In the genomic region with DNA sequence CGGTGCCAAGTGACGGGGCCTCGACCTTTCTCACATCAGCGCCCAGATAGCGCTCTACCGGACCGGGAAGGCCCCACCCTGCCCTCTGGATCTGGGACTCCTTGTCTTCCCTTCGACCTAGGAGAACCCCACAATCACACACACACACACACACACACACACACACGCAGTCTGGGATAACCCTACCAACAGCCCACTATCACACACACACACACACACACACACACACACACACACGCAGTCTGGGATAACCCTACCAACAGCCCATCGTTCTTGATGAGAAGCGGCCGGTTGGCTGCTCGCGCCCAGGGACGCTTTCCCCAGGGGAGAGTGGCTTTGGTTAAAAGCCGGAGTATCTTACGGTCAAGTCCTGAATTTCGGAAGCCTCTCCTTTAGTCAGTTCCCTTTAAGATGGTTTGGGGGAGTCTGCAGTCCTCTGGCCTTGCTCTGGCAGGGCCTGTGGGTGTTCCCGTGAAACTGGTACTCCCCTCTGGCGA, we compare ENCODE assay signal across 8 mouse cellular contexts. TPM values are rescaled to one million over a fixed set of nuclear protein-coding genes. Genes with fewer than 3 reads are reported as not detected.
DNase-seq lines count a peak whose midpoint lies in the region; ATAC-seq and TF ChIP-seq lines count a peak whose summit lies in the region.

No protein-coding gene starts in this region.

- WGBS in embryonic facial prominence, embryonic 10.5 days: 2% methylated on average over 21 of the region's 21 CpGs
- 2% methylated on average over 18 of the region's 21 CpGs for WGBS in hindbrain, embryonic 13.5 days
- 4% methylated on average over 18 of the region's 21 CpGs for WGBS in midbrain, postnatal 0 days

- peak overlapping the region; percentile 89 for H3K27ac ChIP-seq in left cerebral cortex, adult 2 months
- peak overlapping the region; percentile 80 for H3K27ac ChIP-seq in embryonic facial prominence, embryonic 10.5 days (replicated peaks)
- H3K27ac ChIP-seq in hindbrain, embryonic 13.5 days: peak overlapping the region; percentile 97
- H3K27ac ChIP-seq in midbrain, postnatal 0 days (ENCODE audit: low read depth, low read length): peak overlapping the region; percentile 94

- no peaks in the 10 kb centered on the region for H3K36me3 ChIP-seq in embryonic facial prominence, embryonic 10.5 days (replicated peaks)
- no peaks in the 10 kb centered on the region for H3K36me3 ChIP-seq in hindbrain, embryonic 13.5 days
- no peaks in the 10 kb centered on the region for H3K36me3 ChIP-seq in midbrain, postnatal 0 days (ENCODE audit: insufficient read depth, low read length)

- peak overlapping the region; percentile 98 for H3K9ac ChIP-seq in hindbrain, embryonic 13.5 days
- peak overlapping the region; percentile 86 for H3K9ac ChIP-seq in midbrain, postnatal 0 days (replicated peaks; ENCODE audit: low read length, poor library complexity, severe bottlenecking)

- H3K27me3 ChIP-seq in embryonic facial prominence, embryonic 10.5 days (replicated peaks; ENCODE audit: low read depth, poor library complexity, severe bottlenecking): peaks cover 33% of the 10 kb centered on the region
- 0 out of 2 replicates have a peak, but pooled peaks cover 3% of the 10 kb centered on the region for H3K27me3 ChIP-seq in hindbrain, embryonic 13.5 days
- H3K27me3 ChIP-seq in midbrain, postnatal 0 days (ENCODE audit: insufficient read depth, low read length): no peaks in the 10 kb centered on the region

- H3K9me3 ChIP-seq in embryonic facial prominence, embryonic 10.5 days: no peaks in the 10 kb centered on the region
- no peaks in the 10 kb centered on the region for H3K9me3 ChIP-seq in hindbrain, embryonic 13.5 days
- no peaks in the 10 kb centered on the region for H3K9me3 ChIP-seq in midbrain, postnatal 0 days (ENCODE audit: low read length)

- ATAC-seq in hindbrain, embryonic 13.5 days (ENCODE audit: low FRiP score): peak; percentile 57; the same call in 1 of the 2 replicates
- ATAC-seq in midbrain, postnatal 0 days (ENCODE audit: low FRiP score): peak; percentile 63

- peak overlapping the region; percentile 61 for H3K4me3 ChIP-seq in left cerebral cortex, adult 2 months
- peak overlapping the region; percentile 81 for H3K4me3 ChIP-seq in embryonic facial prominence, embryonic 10.5 days
- peak overlapping the region; percentile 85 for H3K4me3 ChIP-seq in hindbrain, embryonic 13.5 days
- peak overlapping the region; percentile 85 for H3K4me3 ChIP-seq in midbrain, postnatal 0 days (ENCODE audit: low read depth, low read length)

- peaks cover 34% of the 10 kb centered on the region for H3K4me1 ChIP-seq in embryonic facial prominence, embryonic 10.5 days
- peaks cover 48% of the 10 kb centered on the region for H3K4me1 ChIP-seq in hindbrain, embryonic 13.5 days (replicated peaks)
- peaks cover 10% of the 10 kb centered on the region; the same call in 1 of the 2 replicates for H3K4me1 ChIP-seq in midbrain, postnatal 0 days (ENCODE audit: insufficient read depth, low read length)

- TF ChIP-seq CTCF in left cerebral cortex, adult 2 months (IDR thresholded peaks at IDR 0.05): no peak
- TF ChIP-seq CTCF in midbrain, postnatal 0 days (IDR thresholded peaks at IDR 0.05): no peak

- no peak for DNase-seq in left cerebral cortex, adult 2 months (ENCODE audit: extremely low spot score in 1 of 2, low spot score in 2 of 2)
- no peak for DNase-seq in left cerebral cortex, postnatal 14 days (ENCODE audit: low spot score in 2 of 2)
- DNase-seq in embryonic facial prominence, embryonic 10.5 days (ENCODE audit: low spot score): peak; percentile 26
- peak; percentile 44 for DNase-seq in midbrain, postnatal 0 days (ENCODE audit: low spot score)
- no peak for DNase-seq in natural killer cell, adult 2 months (ENCODE audit: low spot score in 2 of 2)
- DNase-seq in kidney, adult 8-10 months: no peak
- no peak for DNase-seq in adrenal gland, postnatal 25 days

- intact Hi-C loops in left cerebral cortex, adult 2 months (cut with DNase I): no loop called here
- intact Hi-C loops in left cerebral cortex, postnatal 14 days (cut with DNase I): no loop called here

- peak overlapping the region; percentile 86 for H3K4me2 ChIP-seq in hindbrain, embryonic 13.5 days
- H3K4me2 ChIP-seq in midbrain, postnatal 0 days (ENCODE audit: low read depth, low read length, poor library complexity, severe bottlenecking): peak overlapping the region; percentile 79

RNA-seq across cellular contexts. Expression of a gene that starts 0.6 kb away (rescaled TPM):
- 10 to 100 TPM; 14.1 to 19.5 TPM for total RNA-seq in left cerebral cortex, adult 2 months (2021)
- 10 to 100 TPM; 16.3 to 17.1 TPM for total RNA-seq in left cerebral cortex, postnatal 14 days (2021)
- polyA plus RNA-seq in embryonic facial prominence, embryonic 10.5 days (2016; fragmentation: Nextera tagmentation; extraction: Ambion mirVana): 4.3 and 5.8 TPM in 2 replicates
- polyA plus RNA-seq in hindbrain, embryonic 13.5 days (2015; fragmentation: Nextera tagmentation; extraction: Ambion mirVana): 39.1 and 39.6 TPM in 2 replicates
- total RNA-seq in midbrain, postnatal 0 days (2014; rRNA removed): 35.7 and 44.1 TPM in 2 replicates
- polyA plus RNA-seq in midbrain, postnatal 0 days (2015; fragmentation: Nextera tagmentation; extraction: Ambion mirVana): 28.0 and 28.2 TPM in 2 replicates
- 1.7 and 2.2 TPM in 2 replicates for total RNA-seq in adrenal gland, postnatal 25 days (2021)

RNA-seq across cellular contexts. Expression of a gene that starts 14.8 kb away (rescaled TPM):
- total RNA-seq in left cerebral cortex, adult 2 months (2021): 1 to 10 TPM; 3.1 to 3.7 TPM
- 1 to 10 TPM; 4.1 to 6.5 TPM for total RNA-seq in left cerebral cortex, postnatal 14 days (2021)
- polyA plus RNA-seq in embryonic facial prominence, embryonic 10.5 days (2016; fragmentation: Nextera tagmentation; extraction: Ambion mirVana): 49.4 and 52.3 TPM in 2 replicates
- 7.8 and 11.1 TPM in 2 replicates for polyA plus RNA-seq in hindbrain, embryonic 13.5 days (2015; fragmentation: Nextera tagmentation; extraction: Ambion mirVana)
- total RNA-seq in midbrain, postnatal 0 days (2014; rRNA removed): 4.2 and 17.6 TPM in 2 replicates
- 3.0 and 3.3 TPM in 2 replicates for polyA plus RNA-seq in midbrain, postnatal 0 days (2015; fragmentation: Nextera tagmentation; extraction: Ambion mirVana)
- 6.6 and 15.5 TPM in 2 replicates for total RNA-seq in adrenal gland, postnatal 25 days (2021)

RNA-seq across cellular contexts. Expression of a gene that starts 40.4 kb away (rescaled TPM):
- 100 to 1,000 TPM; 586 to 610 TPM for total RNA-seq in left cerebral cortex, adult 2 months (2021)
- 100 to 1,000 TPM; 541 to 593 TPM for total RNA-seq in left cerebral cortex, postnatal 14 days (2021)
- polyA plus RNA-seq in embryonic facial prominence, embryonic 10.5 days (2016; fragmentation: Nextera tagmentation; extraction: Ambion mirVana): 141 and 144 TPM in 2 replicates
- 273 and 284 TPM in 2 replicates for polyA plus RNA-seq in hindbrain, embryonic 13.5 days (2015; fragmentation: Nextera tagmentation; extraction: Ambion mirVana)
- 538 and 541 TPM in 2 replicates for total RNA-seq in midbrain, postnatal 0 days (2014; rRNA removed)
- 413 and 416 TPM in 2 replicates for polyA plus RNA-seq in midbrain, postnatal 0 days (2015; fragmentation: Nextera tagmentation; extraction: Ambion mirVana)
- total RNA-seq in adrenal gland, postnatal 25 days (2021): 203 and 237 TPM in 2 replicates

Comparison
In these comparisons a context has a peak if more than half of its experiments do, and no peak if none do; other contexts are left out.
1. DNase-seq: peak in embryonic facial prominence, embryonic 10.5 days (single experiment) and midbrain, postnatal 0 days (single experiment); none in left cerebral cortex, adult 2 months (0 of 2), left cerebral cortex, postnatal 14 days (0 of 2), natural killer cell, adult 2 months (0 of 2), kidney, adult 8-10 months (0 of 2) and adrenal gland, postnatal 25 days (single experiment).
2. Peak in every context shown above with its lines, with median percentiles within 50 percentile points of each other: H3K27ac ChIP-seq and H3K4me3 ChIP-seq.